Mouse (Mus musculus): ENCODE results near the gene Hes1.

GRCm38 (mm10) chr16:30052839-30053511 lies 11.2 kb upstream of the Hes1 start:
- TF ChIP-seq CTCF (IDR thresholded peaks at IDR 0.05; ENCODE audit: low read depth) (no peak), EP300 (IDR thresholded peaks at IDR 0.05; ENCODE audit: low read depth) (0 out of 2 replicates have a peak, but pooled peaks have one; percentile 54)
